11 mouse cellular contexts compared by ENCODE assay signal in genomic region chr1:165344453-165344852, GRCm38 (mm10). TPM values are rescaled to one million over a fixed set of nuclear protein-coding genes. Genes with fewer than 3 reads are reported as not detected.
DNase-seq lines count a peak whose midpoint lies in the region; ATAC-seq and TF ChIP-seq lines count a peak whose summit lies in the region.
"Had no signal": no experiment of that assay in that cellular context is flagged by ENCODE, and none has a peak within 500 bp of the region (broad histone marks: within the 10 kb centered on the region; RNA-seq: fewer than 3 reads in every experiment).

No protein-coding gene starts in this region.

- H3K27ac ChIP-seq in layer of hippocampus, adult 2 months, result peak overlapping the region; percentile 73
- H3K27ac ChIP-seq in forebrain, embryonic 14.5 days (ENCODE audit: low read depth, low read length), result no peak overlapping the region
- H3K27ac ChIP-seq in midbrain, postnatal 0 days (ENCODE audit: low read depth, low read length), result 0 out of 2 replicates have a peak overlapping the region, but pooled peaks have one; percentile 26
- H3K27ac ChIP-seq: lung, embryonic 15.5 days had no signal

- no peak overlapping the region for H3K9ac ChIP-seq in forebrain, embryonic 14.5 days (ENCODE audit: low read length)
- H3K9ac ChIP-seq in midbrain, postnatal 0 days (replicated peaks; ENCODE audit: low read length, poor library complexity, severe bottlenecking), result no peak overlapping the region
- H3K9ac ChIP-seq: lung, embryonic 15.5 days had no signal

- no peak for TF ChIP-seq CTCF in layer of hippocampus, adult 2 months (conservative IDR thresholded peaks at IDR 0.05)
- no peak for TF ChIP-seq CTCF in midbrain, postnatal 0 days (IDR thresholded peaks at IDR 0.05)

- no peaks in the 10 kb centered on the region for H3K27me3 ChIP-seq in forebrain, embryonic 14.5 days (replicated peaks; ENCODE audit: control insufficient read depth, insufficient read depth, low read length)
- no peaks in the 10 kb centered on the region for H3K27me3 ChIP-seq in midbrain, postnatal 0 days (ENCODE audit: insufficient read depth, low read length)
- H3K27me3 ChIP-seq: lung, embryonic 15.5 days had no signal

- no peak overlapping the region for H3K4me3 ChIP-seq in layer of hippocampus, adult 2 months
- no peak overlapping the region for H3K4me3 ChIP-seq in forebrain, embryonic 14.5 days (ENCODE audit: low read depth, low read length)
- no peak overlapping the region for H3K4me3 ChIP-seq in midbrain, postnatal 0 days (ENCODE audit: low read depth, low read length)
- H3K4me3 ChIP-seq: lung, embryonic 15.5 days had no signal

- 16% methylated on average over 4 of the region's 4 CpGs for WGBS in forebrain, embryonic 14.5 days
- WGBS in midbrain, postnatal 0 days, result 46% methylated on average over 4 of the region's 4 CpGs

- no peaks in the 10 kb centered on the region for H3K9me3 ChIP-seq in forebrain, embryonic 14.5 days (replicated peaks; ENCODE audit: control insufficient read depth, low read length)
- no peaks in the 10 kb centered on the region for H3K9me3 ChIP-seq in midbrain, postnatal 0 days (ENCODE audit: low read length)
- H3K9me3 ChIP-seq: lung, embryonic 15.5 days had no signal

- no peak overlapping the region for H3K4me2 ChIP-seq in forebrain, embryonic 14.5 days (ENCODE audit: low read length)
- H3K4me2 ChIP-seq in midbrain, postnatal 0 days (ENCODE audit: low read depth, low read length, poor library complexity, severe bottlenecking), result no peak overlapping the region
- H3K4me2 ChIP-seq: lung, embryonic 15.5 days had no signal

- 0 out of 2 replicates have a peak, but pooled peaks cover 5% of the 10 kb centered on the region for H3K4me1 ChIP-seq in forebrain, embryonic 14.5 days (ENCODE audit: control insufficient read depth, insufficient read depth, low read length)
- H3K4me1 ChIP-seq in midbrain, postnatal 0 days (ENCODE audit: insufficient read depth, low read length), result no peaks in the 10 kb centered on the region
- H3K4me1 ChIP-seq: lung, embryonic 15.5 days had no signal

- ATAC-seq in forebrain, embryonic 14.5 days, result peak; percentile 67; the same call in 1 of the 2 replicates
- peak; percentile 72 for ATAC-seq in midbrain, postnatal 0 days (ENCODE audit: low FRiP score)

- intact Hi-C loops in heart, postnatal 36 days (cut with DNase I), result no loop called here

- H3K36me3 ChIP-seq in forebrain, embryonic 14.5 days (ENCODE audit: control insufficient read depth, insufficient read depth, low read length), result no peaks in the 10 kb centered on the region
- H3K36me3 ChIP-seq in midbrain, postnatal 0 days (ENCODE audit: insufficient read depth, low read length), result no peaks in the 10 kb centered on the region
- H3K36me3 ChIP-seq: lung, embryonic 15.5 days had no signal

- DNase-seq in layer of hippocampus, adult 2 months (ENCODE audit: low spot score in 2 of 2), result no peak
- no peak for DNase-seq in layer of hippocampus, postnatal 25 days (ENCODE audit: extremely low spot score in 1 of 2, low spot score in 1 of 2)
- DNase-seq in ZHBTc4 (ENCODE audit: low read depth, low spot score), result peak; percentile 19
- peak; percentile 47 for DNase-seq in forebrain, embryonic 14.5 days (ENCODE audit: low spot score)
- DNase-seq in midbrain, postnatal 0 days (ENCODE audit: low spot score), result peak; percentile 37
- no peak for DNase-seq in thymus, adult 18-20 months
- DNase-seq in heart, postnatal 36 days, result no peak
- DNase-seq: cerebellum, adult 2 months; heart, postnatal 14 days had no signal

RNA-seq across cellular contexts. Expression of gene Gpr161, which starts 48.9 kb away (rescaled TPM):
- 10 to 100 TPM; 69.0 to 71.6 TPM for total RNA-seq in layer of hippocampus, adult 2 months (2021)
- 10 to 100 TPM; 64.5 to 75.6 TPM for total RNA-seq in layer of hippocampus, postnatal 25 days (2021)
- 4.7 and 4.8 TPM in 2 replicates for polyA plus RNA-seq in forebrain, embryonic 14.5 days (2014; fragmentation: Nextera tagmentation; extraction: Ambion mirVana)
- total RNA-seq in midbrain, postnatal 0 days (2014; rRNA removed), result 51.3 and 61.0 TPM in 2 replicates
- 2.5 and 2.7 TPM in 2 replicates for polyA plus RNA-seq in midbrain, postnatal 0 days (2015; fragmentation: Nextera tagmentation; extraction: Ambion mirVana)
- 1 to 10 TPM; 1.3 to 1.8 TPM for total RNA-seq in heart, postnatal 36 days (2021)
- total RNA-seq: neutrophil, adult 5-6 weeks had no signal

Comparison
In these comparisons a context has a peak if more than half of its experiments do, and no peak if none do; other contexts are left out.
1. DNase-seq: peak in ZHBTc4 (single experiment), forebrain, embryonic 14.5 days (single experiment) and midbrain, postnatal 0 days (single experiment); none in layer of hippocampus, adult 2 months (0 of 2), layer of hippocampus, postnatal 25 days (0 of 2), thymus, adult 18-20 months (0 of 2) and heart, postnatal 36 days (0 of 2).
2. RNA of gene Gpr161, which starts 48.9 kb away (total RNA-seq): 64.5 to 75.6 TPM in layer of hippocampus, postnatal 25 days, 69.0 to 71.6 TPM in layer of hippocampus, adult 2 months and 51.3 to 61.0 TPM in midbrain, postnatal 0 days; 1.3 to 1.8 TPM in heart, postnatal 36 days; every median in the first group is over 10 times any median in the second.